Mouse (Mus musculus): ENCODE data around the gene Necab3.
A peak's percentile ranks its signal among the peaks of the same experiment; 100 is the strongest.

Gene Necab3

DNA sequence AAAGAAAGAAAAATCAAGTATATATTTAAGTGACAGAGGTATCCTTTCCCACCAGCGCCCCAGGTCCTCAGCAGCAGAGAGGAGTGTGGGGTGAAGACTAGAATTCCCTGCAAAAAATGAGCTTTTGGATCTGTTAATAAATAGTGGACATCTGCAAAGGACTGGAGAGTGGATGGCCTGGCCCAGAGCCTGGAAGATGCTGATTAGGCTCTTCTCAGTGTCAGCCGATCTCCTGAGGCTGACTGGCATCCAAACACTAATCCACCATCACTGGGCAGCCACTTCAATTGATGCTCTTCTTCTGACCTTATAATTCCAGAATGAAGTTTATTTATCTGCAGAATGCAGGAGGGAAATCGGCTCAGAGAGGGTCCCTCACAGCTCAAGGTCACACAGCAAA is 14.3 kb upstream of the Necab3 start:
- no peak for DNase-seq (ENCODE audit: low read depth, low spot score)

DNA sequence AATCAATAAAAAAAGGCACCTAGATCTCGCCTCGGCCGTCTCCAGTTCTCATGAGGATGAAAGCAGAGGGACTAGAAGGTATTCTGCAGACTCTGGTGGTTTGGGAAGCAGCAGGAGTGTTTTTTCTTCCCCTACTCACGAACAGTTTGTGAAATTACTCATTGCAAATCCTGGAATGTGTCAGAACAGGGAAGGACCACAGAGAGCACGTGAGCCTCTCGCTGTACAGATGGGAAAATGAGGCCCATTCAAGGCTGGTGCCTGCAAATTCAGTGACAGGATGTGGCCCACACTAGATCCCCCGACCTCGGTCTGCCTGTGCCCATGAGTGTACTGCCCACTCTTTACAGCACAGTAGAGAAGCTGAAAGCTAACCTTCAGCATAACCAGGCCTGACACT is 13.3 kb upstream of the Necab3 start:
- no peak for DNase-seq (ENCODE audit: low read depth, low spot score)

DNA sequence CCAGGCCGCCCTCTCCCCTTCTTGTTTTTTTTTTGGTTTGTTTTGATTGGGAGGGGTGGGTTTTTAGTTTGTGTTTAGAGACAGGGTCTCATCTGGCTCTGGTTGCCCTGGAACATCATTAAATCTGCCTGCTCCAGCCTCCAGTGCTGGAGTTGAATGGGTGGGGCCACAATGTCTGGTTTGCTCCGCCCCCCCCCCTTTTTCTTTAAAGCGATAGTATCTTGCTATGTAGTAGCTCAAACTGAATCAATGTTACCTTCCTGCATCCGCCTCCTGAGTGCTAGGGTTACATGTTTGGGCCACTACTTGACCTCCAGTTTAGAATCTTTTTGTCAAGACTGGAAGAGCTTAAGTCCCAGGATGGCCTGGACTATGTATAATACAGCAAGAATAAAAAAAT is 12.6 kb upstream of the Necab3 start:
- no peak for DNase-seq (ENCODE audit: low read depth, low spot score)

DNA sequence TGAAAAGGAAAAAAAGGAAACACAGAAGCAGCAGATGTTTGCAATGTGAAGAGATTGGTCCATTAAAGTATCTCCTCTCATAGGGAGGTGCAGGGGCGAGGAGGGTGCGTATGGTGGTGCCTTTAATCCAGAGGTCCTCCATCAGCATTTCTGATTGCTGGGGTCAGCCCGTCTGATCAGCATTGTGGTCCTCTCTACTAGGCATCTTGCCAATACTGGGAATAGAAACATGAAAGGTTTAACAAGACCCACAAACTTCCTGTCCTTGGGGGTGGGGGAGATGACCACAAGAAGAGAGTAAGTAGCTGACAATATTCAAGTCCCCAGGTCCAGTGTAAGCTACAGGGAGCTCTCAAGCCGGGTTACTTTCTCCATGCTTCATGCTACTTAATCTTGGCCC is 12.0 kb upstream of the Necab3 start:
- no peak for DNase-seq (ENCODE audit: low read depth, low spot score)

DNA sequence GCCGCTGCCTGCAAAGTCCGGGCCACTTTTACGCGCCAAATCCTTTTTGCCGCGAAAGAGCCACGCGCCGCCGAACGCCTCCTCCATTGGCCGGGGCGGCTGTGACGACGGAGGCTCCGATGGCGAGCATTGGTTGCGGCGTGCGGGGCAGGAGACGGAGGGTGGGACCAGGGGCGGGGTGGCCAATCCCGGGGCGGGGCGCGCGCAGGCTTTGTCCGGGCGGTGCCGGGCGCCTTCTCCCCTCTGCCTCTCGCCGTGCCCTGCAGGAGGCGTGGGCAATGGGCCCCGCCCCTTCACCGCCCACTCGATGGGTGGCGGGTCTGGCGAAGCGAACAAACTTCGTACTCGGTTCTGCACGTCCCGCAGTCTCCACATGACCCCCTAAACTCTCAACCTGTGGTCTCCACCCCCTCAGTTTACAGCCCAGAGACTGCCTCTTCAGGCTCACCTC is 11.2 kb upstream of the Necab3 start, which contains the start of gene E2f1:
Gene E2f1 (minus strand): TSS at position 57 of the 451 bp plus-strand sequence.
- DNase-seq (ENCODE audit: low read depth, low spot score) = peak; percentile 96

DNA sequence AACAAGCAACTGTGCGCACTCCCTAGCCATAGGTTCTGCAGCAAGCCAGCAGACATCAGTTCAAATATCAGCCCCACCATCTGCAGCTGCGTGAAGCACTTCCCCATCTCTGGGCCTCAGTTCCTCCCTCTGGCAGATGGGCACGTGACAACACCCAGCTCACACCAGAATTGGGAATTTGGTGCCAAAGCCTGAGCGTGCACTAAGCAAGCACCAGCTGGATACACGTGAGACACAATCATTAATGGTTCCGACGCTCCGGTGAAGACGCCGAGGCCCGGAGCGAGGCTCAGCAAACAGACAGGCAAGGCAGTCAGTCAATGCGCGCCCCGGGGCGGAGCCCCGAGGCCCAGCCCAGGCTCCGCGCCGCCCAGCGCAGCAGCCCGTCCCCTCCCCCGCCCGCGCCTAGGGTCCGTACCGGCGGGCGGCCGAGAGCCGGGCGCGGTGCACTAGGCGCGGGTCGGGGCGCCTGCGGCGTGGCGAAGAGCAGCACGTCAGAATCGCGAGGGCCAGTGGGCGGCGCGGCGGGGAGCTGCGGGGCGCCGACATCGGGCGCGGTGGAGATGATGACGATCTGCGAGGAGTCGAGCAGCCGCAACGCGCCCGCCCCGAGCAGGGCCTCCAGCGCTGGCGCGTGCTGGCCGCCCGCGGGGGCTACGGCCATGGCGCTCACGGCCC is 10.5 kb upstream of the Necab3 start:
- peak; percentile 35 for DNase-seq (ENCODE audit: low read depth, low spot score)

DNA sequence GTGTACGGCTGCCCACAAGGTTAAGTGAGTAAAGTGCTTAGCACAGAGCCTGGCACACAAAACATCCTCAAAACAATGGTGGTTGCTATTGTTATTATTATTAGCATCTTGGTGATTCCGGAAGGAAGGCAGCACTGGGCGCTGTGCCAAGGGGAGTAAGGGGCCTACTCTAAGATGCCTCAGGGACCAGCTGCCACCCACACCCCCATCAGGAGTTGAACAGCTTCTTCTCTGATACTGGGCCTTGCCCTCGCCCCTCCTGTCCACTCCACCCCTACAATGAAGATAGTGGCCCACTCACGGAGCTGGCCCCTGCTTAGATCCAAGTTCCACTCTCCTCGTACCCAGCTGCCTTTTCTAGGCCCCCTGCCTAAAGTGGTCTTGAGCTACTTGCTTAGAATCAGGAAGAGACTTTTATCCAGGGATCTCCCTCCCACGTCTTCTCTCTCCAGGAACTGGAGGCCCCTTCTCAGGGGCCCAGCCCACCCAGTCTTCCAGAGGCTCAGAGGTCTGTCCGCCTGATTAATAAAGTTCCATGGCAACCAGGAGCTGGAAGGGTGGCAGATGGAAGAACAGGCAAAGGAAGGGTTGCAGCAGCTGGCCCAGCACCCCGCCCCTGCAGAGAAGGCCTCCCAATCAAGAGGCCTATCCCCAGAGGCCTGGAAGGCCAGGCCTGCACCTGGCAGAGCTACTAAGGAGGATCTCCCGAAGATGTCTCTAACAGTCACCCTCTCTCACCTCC is 9.8 kb upstream of the Necab3 start:
- DNase-seq (ENCODE audit: low read depth, low spot score) = no peak

DNA sequence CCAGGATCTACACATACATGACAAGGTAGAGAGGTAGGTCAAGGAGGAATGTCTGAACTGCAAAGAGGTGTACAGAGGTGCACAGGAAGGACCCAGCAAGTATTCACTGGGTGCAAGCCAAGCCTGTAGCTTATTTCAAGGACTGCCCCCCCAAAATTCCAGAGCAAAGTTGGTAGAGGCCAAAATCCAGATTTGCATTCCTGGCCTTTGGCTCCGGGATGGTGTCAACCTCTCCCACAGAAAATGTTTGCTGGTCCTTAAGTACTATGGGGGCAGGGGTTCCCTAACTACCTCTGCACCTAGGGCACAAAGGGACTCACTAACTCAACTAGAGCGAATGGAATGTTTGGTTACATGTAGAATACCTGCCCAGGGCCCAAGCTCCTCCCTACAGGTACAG is 9.1 kb upstream of the Necab3 start:
- no peak for DNase-seq (ENCODE audit: low read depth, low spot score)

DNA sequence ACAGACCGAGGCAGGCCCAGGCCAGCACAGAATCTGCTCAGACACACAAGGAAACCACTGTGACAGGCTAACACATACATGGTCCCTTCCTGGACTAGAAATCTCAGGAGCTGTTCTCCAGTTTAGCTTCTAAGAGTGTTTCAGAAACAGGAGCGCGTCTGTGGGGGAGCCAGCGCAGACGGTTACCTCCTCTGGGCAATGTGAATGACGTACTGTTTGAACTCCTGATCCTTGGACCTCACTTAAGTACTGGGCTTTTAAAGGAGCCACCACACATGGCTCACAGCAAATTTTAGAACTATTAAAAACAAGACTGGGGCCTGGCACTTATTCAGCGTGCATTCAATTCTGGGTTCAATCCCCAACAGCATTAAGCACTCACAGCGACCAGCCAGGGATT is 8.0 kb upstream of the Necab3 start:
- no peak for DNase-seq (ENCODE audit: low read depth, low spot score)

DNA sequence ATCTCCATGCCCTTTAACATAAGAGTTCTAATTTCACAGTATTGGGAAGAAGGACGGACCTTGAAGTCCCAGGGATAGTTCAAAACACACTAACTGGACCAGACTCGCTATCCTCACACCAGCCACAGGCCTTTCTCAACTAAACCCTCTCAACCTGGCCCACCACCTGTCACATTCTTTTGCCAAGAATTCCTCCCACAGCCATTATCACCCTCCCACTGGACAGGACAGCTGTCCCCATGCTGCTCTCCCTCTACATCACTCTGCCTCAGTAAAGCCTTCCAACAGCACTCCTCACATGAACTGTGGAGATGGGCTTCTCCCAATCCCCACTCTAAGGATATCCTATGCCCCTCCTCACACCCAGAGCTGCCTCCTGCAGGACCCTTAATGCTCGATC is 6.9 kb upstream of the Necab3 start:
- no peak for DNase-seq (ENCODE audit: low read depth, low spot score)

DNA sequence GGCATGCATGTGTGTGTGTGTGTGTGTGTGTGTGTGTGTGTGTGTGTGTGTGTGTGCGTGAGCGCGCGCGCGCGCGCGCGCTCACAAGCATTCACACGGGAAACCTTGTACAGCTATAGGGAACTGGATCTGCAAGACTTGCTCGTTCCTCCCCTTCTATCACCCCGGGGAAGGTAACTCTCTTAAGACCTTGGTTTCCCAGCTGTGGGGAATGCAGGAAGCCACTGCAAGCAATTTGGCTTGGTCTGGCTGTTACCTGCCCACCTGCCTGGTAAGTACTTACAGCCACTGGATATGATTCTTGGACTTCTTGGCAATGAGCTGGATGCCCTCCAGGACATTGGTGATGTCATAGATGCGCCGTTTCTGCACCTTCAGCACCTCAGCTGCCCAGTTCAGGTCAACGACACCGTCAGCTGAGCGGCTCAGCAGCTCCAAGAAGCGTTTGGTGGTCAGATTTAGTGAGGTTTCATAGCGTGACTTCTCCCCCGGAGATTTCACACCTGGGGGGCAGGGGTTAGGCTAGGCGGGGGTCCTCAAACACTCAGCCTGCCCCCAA is 5.0 kb upstream of the Necab3 start:
- no peak for DNase-seq (ENCODE audit: low read depth, low spot score)

DNA sequence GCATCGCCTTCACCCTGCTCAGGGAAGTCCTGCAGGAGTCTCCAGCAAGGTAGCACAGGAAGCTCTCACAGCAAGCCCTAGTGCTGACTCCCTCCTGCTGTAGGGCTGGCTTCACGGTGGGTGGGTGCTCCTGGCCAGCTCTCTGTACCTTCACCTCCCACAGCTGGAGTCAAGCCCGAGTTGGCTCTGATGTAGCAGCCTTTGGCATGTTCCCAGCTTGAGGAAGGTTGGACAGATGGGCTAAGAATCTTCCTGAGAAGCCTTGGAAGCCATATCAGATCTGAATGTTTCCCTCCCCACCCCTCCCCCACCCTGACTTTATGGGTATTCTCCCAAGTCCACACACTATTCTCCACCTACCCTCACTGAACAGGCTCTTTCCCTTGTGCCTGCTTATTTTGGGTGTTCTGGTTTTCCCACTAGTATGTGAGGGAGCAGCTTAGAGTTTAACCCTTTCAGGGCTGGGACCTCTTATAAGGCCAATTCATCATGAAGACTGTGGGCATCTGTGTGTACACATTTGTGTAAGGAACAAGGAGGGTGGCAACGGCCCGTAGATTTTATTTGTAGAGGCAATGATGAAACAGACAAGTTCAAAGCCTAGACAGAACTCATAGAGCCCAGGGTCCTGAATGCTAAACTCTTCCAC is 1.4 kb downstream of the Necab3 start:
- no peak for DNase-seq (ENCODE audit: low read depth, low spot score)

DNA sequence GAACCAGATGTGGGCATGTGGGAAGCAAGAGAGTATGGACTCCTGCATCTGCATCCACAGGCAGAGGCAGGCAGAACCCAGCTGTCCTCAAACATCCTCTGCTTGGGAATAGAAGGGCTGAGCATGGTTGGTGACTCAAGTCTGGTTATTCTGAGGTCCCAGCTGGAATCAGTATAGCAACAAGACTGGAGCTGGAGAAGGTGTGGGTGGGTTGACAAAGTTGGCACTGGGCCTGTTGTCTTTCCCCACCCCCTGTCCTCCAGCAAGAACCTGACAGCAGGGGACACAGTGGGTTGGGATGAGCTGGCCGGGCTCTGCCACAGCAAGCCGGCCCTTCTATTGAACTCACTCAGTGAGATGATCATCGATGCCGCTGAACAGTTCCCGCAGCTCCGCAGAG is 3.5 kb downstream of the Necab3 start:
- DNase-seq (ENCODE audit: low read depth, low spot score) = no peak

DNA sequence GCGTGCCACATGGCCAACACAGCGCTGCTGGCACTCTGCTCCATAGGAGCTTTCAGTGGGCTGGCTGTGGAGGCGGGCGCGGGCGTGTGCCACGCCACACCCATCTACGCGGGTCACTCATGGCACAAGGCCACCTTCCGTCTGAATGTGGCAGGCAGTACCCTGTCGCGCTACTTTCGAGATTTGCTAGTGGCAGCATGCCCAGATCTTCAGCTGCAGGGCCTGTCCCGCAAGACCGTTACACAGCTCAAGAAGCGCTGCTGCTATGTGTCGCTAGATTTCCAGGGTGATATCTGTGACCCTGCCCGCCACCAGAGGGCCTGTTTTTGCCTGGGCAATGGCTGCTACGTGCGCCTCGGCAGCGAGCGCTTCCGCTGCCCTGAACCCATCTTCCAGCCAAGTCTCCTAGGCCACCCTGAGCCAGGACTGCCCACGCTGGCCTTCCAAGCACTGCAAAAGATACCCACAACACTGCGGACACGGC is 6.2 kb downstream of the Necab3 start:
- DNase-seq (ENCODE audit: low read depth, low spot score) = peak; percentile 36

DNA sequence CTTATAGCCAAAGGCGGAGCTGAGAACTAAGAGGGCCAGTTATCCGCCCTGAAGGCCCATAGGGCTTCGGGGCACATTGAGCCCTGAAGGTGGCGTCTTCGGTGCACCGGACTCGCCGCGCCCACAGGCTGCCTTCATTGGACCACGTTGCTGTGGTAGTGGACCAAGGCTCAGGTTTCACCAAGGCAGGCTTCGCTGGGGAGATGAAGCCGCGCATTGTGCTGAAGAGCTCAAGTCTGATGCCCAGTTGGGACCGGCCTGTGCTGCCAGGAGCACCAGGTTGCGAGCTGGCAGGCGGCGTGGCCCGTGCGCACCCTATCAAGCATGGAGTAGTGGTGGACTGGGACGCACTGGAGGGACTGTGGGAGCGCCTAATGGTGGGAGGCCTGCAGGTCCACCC is 6.8 kb downstream of the Necab3 start:
- DNase-seq (ENCODE audit: low read depth, low spot score) = peak; percentile 37

DNA sequence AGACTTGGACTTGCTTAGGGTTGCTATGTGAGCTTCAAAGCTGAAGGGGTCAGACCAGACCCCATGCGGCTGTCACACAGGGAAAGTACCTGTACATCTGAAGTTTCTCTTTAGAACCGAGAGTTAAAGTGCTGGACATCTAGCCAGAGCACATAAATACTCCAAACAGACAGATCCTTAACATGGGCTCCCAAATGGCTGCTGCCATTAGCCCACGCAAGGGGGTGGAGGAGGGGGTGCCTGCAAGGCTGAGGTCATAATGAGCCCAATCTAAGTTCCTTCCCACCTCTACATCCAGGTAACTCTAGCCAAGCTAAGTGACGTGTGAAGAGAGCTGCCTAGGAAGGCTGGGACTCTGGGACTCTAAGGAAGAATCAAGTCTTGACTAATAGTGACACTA is 7.2 kb downstream of the Necab3 start, which contains the start of gene Actl10:
Gene Actl10 (plus strand): TSS at position 301 of the 400 bp plus-strand sequence.
- DNase-seq (ENCODE audit: low read depth, low spot score) = no peak

DNA sequence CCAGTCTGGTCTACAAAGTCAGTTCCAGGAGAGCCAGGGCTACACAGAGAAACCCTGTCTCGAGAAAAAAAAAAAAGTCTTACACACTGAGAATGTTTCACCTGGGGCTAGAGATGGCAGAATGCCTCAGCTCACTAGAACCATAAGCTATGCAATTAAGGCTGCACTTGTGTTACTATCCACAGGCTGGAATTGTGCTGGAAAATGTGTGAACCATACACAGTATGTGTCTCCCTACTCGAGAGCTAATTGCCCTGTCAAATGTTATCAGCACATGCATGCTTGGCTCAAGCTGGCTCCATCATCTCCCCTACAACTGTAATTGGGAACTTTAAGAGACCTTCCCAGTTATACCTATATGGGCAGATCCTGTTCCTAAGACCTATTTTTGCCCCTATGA is 7.8 kb downstream of the Necab3 start:
- no peak for DNase-seq (ENCODE audit: low read depth, low spot score)

DNA sequence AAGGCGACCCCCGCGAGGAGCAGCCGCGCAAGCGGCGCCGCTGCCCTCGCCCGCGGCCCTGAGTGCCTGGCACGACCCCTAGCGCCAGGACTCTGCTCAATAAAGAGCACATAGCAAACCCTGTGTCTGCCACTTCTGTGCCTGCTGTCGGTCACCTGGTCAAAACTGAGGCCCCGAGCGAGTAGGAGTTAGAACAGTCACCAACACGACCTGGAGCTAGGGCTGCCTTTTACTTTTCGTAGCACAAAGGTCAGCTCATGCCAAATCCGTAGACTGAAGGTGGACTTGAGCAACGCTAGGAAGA is 8.9 kb downstream of the Necab3 start:
- no peak for DNase-seq (ENCODE audit: low read depth, low spot score)

DNA sequence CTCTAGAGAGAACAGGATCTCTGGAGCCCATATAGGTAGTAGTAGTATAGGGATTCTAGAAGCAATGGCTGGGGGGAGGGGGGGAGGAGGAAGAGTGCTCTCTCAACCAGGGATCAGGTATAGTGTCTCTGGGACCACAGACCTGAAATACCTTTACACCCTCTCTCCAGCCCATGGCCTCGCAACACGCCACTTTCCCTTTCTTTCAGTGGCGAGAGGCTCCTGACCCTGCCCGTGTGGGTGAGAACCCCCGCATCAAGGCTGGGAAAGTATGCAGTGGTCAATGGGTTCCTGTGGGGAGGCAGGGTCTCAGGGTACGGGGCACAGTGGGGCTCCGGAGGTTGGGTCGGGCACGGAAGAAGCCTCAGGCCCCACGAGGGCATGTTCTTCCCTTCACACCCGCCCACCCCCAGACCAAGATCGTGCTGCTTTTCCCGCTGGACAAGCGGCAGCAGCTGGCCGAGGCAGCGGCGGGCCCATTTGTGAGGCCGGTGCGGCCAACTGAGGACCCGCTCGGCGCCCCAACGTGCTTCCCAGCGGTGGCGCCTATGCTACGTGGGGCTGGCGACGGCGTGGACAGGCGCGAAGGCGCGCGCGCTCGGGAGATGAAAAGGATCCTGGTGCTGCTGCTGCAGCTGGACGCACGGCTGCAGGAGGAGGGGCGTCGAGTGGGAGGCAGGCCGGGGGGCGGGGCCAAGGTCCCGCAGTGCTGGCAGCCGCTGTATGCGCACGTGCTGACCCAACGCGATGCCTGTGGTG is 9.4 kb downstream of the Necab3 start:
- peak; percentile 76 for DNase-seq (ENCODE audit: low read depth, low spot score)

DNA sequence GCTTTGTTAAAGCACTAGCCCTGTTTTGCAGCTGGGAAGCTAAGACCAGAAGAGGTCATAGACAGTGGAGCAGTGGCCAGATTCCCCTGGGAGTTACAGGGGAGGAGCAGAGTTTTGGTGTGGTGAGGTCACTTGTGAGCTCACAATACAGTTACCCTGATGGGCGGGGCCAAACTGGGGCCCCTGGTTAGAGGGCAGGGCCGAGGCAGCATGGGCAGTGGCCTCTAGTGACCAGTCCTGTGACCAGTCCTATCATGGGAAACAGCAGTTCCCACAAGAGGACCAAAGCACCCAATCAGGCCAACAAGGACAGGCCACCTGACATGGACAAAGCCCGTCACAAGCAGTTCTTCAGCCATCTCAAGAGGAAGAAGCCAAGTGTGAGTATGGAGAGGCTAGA is 10.0 kb downstream of the Necab3 start:
- DNase-seq (ENCODE audit: low read depth, low spot score) = no peak

DNA sequence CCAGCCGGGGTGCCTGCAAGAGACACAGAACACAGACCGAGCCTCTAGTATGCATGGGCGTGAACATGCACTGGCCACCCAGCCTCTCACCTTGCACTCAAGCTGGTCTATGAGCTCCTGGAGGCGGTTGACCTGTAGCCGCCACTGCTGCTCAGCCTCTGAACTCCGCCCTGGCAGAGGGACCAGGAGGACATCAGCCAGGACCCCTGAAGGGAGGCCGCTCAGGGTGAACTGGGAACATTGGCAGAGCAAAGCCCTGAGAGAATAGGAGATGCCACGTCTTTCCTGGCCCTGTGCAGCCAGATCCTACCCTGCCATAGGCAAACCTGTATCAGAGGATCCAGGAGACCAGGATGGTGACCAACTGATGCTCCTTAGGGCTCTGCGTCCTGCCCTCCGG is 12.0 kb downstream of the Necab3 start, which contains the start of gene 1700003F12Rik:
Gene 1700003F12Rik (plus strand): TSS at position 375 of the 400 bp plus-strand sequence.
- no peak for DNase-seq (ENCODE audit: low read depth, low spot score)

Data from forelimb bud, embryonic 11.5 days (tissue).